Mouse (Mus musculus) layer of hippocampus, adult 6 months (tissue): ENCODE results near the gene Olr1. TPM values are rescaled to one million over a fixed set of nuclear protein-coding genes. Genes with fewer than 3 reads are reported as not detected.

Experiments used
- long read RNA-seq, 2 experiments: library from polyadenylated mRNA; unstranded; transcript quantifications; one replicate each; pipeline ENCODE4 v2.0.0; 2019 to 2020
- polyA plus RNA-seq: library from polyadenylated mRNA; unstranded; fragments of <200 nt; fragmentation: Nextera tagmentation; gene quantifications from 2 replicates; pipeline ENCODE4 v1.2.3, GENCODE M21; 2021

Gene Olr1
- polyA plus RNA-seq: 0.06 TPM in 1 of 2 replicates, not detected in the other
- long read RNA-seq, experiment 1: 0 reads
- long read RNA-seq, experiment 2: 0 reads

DNA sequence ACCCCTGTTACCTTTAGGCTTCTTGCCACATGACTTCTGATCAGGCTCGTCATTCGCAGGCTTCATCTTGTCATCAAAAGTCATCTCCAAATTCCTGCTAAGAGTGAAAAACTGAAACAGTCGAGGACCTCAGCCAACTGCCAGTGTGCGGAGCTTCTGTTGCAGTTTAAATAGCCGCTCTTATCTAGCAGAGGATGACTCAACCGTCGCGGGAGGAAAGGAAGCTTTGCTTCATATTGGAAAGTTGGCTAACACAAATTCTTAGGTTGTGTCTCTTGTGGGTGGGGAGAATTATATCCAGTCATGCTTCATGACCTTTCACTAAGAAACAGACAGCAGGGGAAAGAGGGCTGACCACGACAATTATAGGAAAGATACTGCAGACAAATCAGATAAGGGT lies at the start of gene Olr1:
Gene Olr1, minus strand, starts transcription at position 142 of the 400 bp plus-strand sequence.

DNA sequence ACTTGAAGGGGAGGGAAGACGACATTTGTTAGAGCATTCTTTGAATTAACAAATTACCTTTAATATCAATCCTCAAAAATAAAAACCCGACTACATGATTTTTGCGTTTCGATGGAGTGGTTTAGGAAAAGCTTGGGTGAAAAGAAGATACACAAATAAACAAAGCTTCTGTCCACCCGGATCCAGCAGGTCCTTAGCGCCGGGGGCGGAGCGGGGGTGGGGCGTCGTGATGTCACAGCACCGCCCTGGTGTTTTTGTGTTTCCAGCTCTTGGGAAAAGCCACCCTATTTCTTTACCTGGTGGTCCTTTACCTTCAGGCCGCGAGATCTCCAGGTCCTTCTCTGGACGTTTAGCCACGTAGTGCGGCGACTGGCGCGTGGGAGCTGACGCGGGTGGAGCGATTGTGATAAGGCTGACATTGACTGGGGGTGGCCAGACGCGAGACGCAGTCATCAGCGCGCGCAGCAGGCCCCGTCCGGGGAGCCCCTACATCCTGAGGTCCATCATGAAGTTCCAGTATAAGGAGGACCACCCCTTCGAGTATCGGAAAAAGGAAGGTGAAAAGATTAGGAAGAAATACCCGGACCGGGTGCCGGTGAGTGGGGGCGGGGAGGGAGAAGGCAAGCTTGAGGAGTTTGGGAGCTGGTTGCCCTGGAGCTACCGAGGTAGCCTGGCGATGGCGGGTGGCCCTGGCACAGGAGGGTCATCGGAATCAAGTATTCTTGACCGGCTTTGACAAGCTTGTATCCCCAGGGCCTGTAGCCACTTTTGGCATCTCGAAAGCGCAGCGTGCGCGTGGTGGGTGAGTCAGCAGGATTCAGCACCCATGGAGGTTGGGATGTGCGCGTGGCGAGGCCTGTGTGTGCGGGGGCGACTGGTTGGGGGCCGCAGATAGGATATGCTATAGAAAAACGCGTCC lies 26.2 kb upstream of the Olr1 start, which contains the start of gene Gabarapl1:
Gene Gabarapl1, plus strand, starts transcription at position 219 of the 919 bp plus-strand sequence.

DNA sequence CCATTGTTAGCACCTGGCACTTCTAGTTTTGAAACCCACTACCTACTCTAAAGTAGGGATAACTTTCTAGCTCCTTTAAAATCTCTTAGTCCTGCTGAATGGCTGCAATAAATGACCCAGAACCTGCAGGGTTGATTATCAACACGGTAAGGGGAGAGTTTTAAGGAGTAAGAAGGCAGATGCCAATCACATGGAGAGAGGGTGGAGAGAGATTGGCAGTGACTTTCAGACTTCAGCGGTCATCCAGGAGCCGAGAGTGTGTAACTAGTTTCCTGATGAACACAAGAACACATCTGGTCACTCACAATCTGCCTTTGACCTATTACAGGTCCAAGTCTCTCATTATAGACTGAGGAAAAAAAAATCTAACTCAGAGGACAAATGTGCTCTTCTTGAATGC lies 5.4 kb upstream of the Olr1 start, which contains the start of gene Tmem52b:
Gene Tmem52b, plus strand, starts transcription at position 189 of the 400 bp plus-strand sequence.

DNA sequence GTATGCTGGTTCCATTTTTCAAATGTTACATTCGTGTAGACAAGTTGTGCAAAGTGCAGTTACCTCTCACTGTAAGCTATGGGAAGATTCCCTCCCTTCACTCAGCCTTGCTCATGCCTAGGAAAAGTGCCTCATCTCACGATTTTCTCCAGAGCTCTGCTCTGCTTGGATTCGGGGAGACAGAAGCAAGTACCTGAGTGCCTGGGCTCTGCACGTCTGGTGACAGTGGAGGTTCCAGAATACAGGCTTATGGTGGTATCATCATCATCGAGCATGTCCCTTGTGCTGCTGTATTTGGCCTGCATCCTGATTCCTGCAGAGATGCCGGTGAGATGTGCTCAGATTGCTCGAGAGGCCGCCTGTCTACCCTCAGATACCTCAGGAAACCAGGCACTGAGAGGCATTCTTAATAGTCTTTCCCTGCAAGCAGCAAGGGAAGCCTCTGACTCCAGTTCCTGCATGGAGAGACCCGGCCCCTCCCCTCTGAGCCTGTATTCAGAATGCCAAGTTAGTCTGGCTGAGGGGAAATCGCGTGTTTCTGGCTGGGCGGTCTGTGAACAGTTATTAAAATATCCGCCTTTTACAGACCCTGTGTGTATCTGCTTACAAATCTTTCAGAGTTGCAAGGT lies 55.4 kb downstream of the Olr1 start, which contains the start of gene Clec1a:
Gene Clec1a, minus strand, starts transcription at position 590 of the 629 bp plus-strand sequence.

Other genes starting within 250 kb of the Olr1 start
- not detected in 2 replicates for gene Cd69, start 231.7 kb downstream of the Olr1 start, polyA plus RNA-seq
- gene 4922502D21Rik, start 175.4 kb downstream of the Olr1 start, polyA plus RNA-seq: not detected in 2 replicates
- gene Clec12a, start 164.5 kb downstream of the Olr1 start, polyA plus RNA-seq: 0.05 and 0.20 TPM in 2 replicates
- 0.10 TPM in 1 of 2 replicates, not detected in the other for gene Clec12b, start 121.3 kb downstream of the Olr1 start, polyA plus RNA-seq
- 0.26 and 0.39 TPM in 2 replicates for gene Clec1b, start 109.9 kb downstream of the Olr1 start, polyA plus RNA-seq
- 0.06 TPM in 1 of 2 replicates, not detected in the other for gene Clec9a, start 98.3 kb downstream of the Olr1 start, polyA plus RNA-seq
- 1.2 and 1.5 TPM in 2 replicates for gene Clec1a, start 55.2 kb downstream of the Olr1 start, polyA plus RNA-seq
- not detected in 2 replicates for gene Tmem52b, start 5.4 kb upstream of the Olr1 start, polyA plus RNA-seq
- 426 and 542 TPM in 2 replicates for gene Gabarapl1, start 26.0 kb upstream of the Olr1 start, polyA plus RNA-seq
- gene Klre1, start 70.7 kb upstream of the Olr1 start, polyA plus RNA-seq: not detected in 2 replicates
- 0.23 TPM in 1 of 2 replicates, not detected in the other for gene Klrd1, start 84.6 kb upstream of the Olr1 start, polyA plus RNA-seq
- not detected in 2 replicates for gene Klrk1, start 116.7 kb upstream of the Olr1 start, polyA plus RNA-seq
- gene Klrc3, start 136.2 kb upstream of the Olr1 start, polyA plus RNA-seq: not detected in 2 replicates
- not detected in 2 replicates for gene Klrc2, start 153.5 kb upstream of the Olr1 start, polyA plus RNA-seq
- not detected in 2 replicates for gene Klrc1, start 171.8 kb upstream of the Olr1 start, polyA plus RNA-seq
- gene Klri1, start 210.0 kb upstream of the Olr1 start, polyA plus RNA-seq: not detected in 2 replicates
- not detected in 2 replicates for gene Klri2, start 233.3 kb upstream of the Olr1 start, polyA plus RNA-seq